Mouse (Mus musculus) midbrain, embryonic 14.5 days (tissue): ENCODE results near the gene Kcns3. TPM values are rescaled to one million over a fixed set of nuclear protein-coding genes. Genes with fewer than 3 reads are reported as not detected.

Experiments used
- polyA plus RNA-seq: library from polyadenylated mRNA; unstranded; fragments of >200 nt; fragmentation: Nextera tagmentation; extraction: Ambion mirVana; gene quantifications from 2 replicates; pipeline ENCODE4 v1.2.1, GENCODE M21; 2014

Gene Kcns3
- polyA plus RNA-seq, 1 experiment from 2014 or later = 0.46 TPM

Other genes with a start within 250 kb of the Kcns3 start
- not detected in 2 replicates for gene Msgn1, start 57.9 kb upstream of the Kcns3 start, polyA plus RNA-seq
- gene Gen1, start 114.7 kb upstream of the Kcns3 start, polyA plus RNA-seq = 2.4 and 4.3 TPM in 2 replicates
- 91.7 and 99.8 TPM in 2 replicates for gene Smc6, start 114.8 kb upstream of the Kcns3 start, polyA plus RNA-seq